Mouse (Mus musculus) limb, embryonic 12.5 days (tissue): ENCODE data around the gene Cdk14. TPM values are rescaled to one million over a fixed set of nuclear protein-coding genes. Genes with fewer than 3 reads are reported as not detected.
"Not testable (repeated sequence)": the region's sequence is repeated elsewhere in the genome, so short reads cannot be mapped to it uniquely, and the experiment has no call there.

Experiments
- ATAC-seq: fragments of 200-750 bp; cut with Nextera tagmentation; 2 replicates; pipeline ENCODE4 v1.8.0; 2017; ENCODE audit warnings: low read depth, moderate TSS enrichment; ENCODE audit not compliant: insufficient number of reproducible peaks, insufficient read depth, low FRiP score, low TSS enrichment
- H3K27ac ChIP-seq: fragments of 300-500 bp; sonication (generic); 2 replicates; pipeline ENCODE4 v1.5.1; 2016; ENCODE audit warnings: mild to moderate bottlenecking, moderate library complexity
- H3K27me3 ChIP-seq: fragments of 300-500 bp; sonication (generic); 2 replicates; pipeline ENCODE4 v1.6.1; 2016; ENCODE audit warnings: mild to moderate bottlenecking, moderate library complexity
- H3K36me3 ChIP-seq: fragments of 300-500 bp; sonication (generic); 2 replicates; pipeline ENCODE4 v1.6.1; 2016; ENCODE audit warnings: mild to moderate bottlenecking, moderate library complexity
- H3K4me1 ChIP-seq: fragments of 300-500 bp; sonication (generic); replicated peaks from 2 replicates; pipeline ENCODE4 v1.6.1; 2016
- H3K4me2 ChIP-seq: fragments of 300-500 bp; sonication (generic); 2 replicates; pipeline ENCODE4 v1.6.1; 2016; ENCODE audit warnings: mild to moderate bottlenecking, moderate library complexity
- H3K4me3 ChIP-seq: fragments of 300-500 bp; sonication (generic); replicated peaks from 2 replicates; pipeline ENCODE4 v1.5.1; 2016; ENCODE audit warnings: mild to moderate bottlenecking
- H3K9ac ChIP-seq: fragments of 300-500 bp; sonication (generic); replicated peaks from 2 replicates; pipeline ENCODE4 v1.6.1; 2016; ENCODE audit warnings: mild to moderate bottlenecking, moderate library complexity
- H3K9me3 ChIP-seq: fragments of 300-500 bp; sonication (generic); 2 replicates; pipeline ENCODE4 v1.6.1; 2016; ENCODE audit warnings: mild to moderate bottlenecking, moderate library complexity
- WGBS: fragments of 180-500 bp; shearing (Covaris S2); methylation state at CpG from one replicate; pipeline ENCODE4 v1.1.7; 2016; 5-methylcytosine and 5-hydroxymethylcytosine counted together
- polyA plus RNA-seq: library from polyadenylated mRNA; unstranded; fragments of >200 nt; fragmentation: Nextera tagmentation; extraction: Ambion mirVana; gene quantifications from 2 replicates; pipeline ENCODE4 v1.2.1, GENCODE M21; 2016

Cdk14 gene
- polyA plus RNA-seq, 1 experiment from 2014 or later, result 27.6 TPM

DNA sequence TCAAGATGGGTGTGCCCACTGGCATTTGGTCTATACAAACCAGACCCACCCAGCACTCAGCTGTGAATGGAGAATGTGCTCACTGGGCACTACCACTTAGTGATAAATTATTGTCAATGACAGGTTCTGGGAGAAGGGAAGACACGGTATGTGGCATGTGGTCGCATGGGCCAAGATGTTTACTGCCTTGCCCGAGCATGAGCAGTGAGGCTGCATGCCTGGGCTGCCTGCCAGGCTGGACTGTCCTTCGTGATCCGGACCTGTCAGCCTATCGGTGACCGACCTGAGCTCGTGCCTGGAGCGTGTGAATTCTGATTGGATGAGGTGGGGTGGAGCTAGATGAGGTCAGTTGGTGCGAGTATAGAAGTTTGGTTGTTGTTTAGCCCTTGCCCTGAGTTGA, 185.2 kb downstream of the Cdk14 start:
- not testable (repeated sequence) for H3K9ac ChIP-seq, H3K4me1 ChIP-seq, H3K4me3 ChIP-seq, H3K27me3 ChIP-seq, ATAC-seq, H3K4me2 ChIP-seq, H3K27ac ChIP-seq
- 90% methylated on average over 10 of the region's 10 CpGs for WGBS
- peaks cover 12% of the 10 kb centered on the region for H3K36me3 ChIP-seq
- peaks cover 14% of the 10 kb centered on the region for H3K9me3 ChIP-seq

DNA sequence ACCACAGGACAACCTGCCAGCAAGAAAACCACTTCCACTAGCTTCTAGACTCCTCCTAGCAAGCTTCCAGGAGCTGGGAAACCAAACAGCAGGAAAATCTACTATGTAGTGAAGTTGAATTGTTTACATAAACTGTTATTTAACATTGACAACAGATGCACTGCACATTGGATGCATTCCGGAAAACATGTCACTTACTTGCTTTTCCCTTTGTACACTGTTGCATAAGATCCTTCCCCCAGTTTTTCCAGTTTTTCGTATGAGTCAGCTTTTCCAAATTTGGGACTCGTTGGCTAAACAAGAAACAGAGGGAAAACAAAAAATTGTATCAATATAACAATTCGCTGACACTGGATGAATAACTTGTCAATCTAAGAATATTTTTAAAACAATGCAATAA, 193.1 kb downstream of the Cdk14 start:
- H3K36me3 ChIP-seq, result no peaks in the 10 kb centered on the region
- no peak overlapping the region for H3K9ac ChIP-seq
- ATAC-seq, result no peak
- H3K27ac ChIP-seq, result no peak overlapping the region
- 88% methylated on average over 4 of the region's 4 CpGs for WGBS
- no peaks in the 10 kb centered on the region for H3K9me3 ChIP-seq
- no peaks in the 10 kb centered on the region for H3K27me3 ChIP-seq
- no peaks in the 10 kb centered on the region for H3K4me1 ChIP-seq
- H3K4me2 ChIP-seq, result no peak overlapping the region
- H3K4me3 ChIP-seq, result no peak overlapping the region

DNA sequence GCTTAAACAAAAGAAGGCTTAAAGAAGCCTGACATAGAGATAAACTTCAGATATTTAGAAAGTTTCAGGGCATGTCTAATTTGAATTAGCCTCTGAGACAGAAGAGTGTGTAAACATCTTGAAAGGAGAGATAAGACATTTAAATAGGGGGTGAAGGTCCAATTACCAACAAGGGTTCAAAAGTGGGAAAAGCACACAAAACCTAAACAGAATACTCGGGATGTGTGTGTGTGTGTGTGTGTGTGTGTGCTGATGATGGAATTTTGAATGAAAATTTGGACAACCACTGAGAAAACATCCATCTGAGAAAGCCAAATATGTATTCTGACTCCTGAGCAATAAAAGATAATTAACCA, 208.4 kb downstream of the Cdk14 start:
- WGBS, result 47% methylated on average over 1 of the region's 1 CpGs
- no peak for ATAC-seq
- H3K9ac ChIP-seq, result no peak overlapping the region

DNA sequence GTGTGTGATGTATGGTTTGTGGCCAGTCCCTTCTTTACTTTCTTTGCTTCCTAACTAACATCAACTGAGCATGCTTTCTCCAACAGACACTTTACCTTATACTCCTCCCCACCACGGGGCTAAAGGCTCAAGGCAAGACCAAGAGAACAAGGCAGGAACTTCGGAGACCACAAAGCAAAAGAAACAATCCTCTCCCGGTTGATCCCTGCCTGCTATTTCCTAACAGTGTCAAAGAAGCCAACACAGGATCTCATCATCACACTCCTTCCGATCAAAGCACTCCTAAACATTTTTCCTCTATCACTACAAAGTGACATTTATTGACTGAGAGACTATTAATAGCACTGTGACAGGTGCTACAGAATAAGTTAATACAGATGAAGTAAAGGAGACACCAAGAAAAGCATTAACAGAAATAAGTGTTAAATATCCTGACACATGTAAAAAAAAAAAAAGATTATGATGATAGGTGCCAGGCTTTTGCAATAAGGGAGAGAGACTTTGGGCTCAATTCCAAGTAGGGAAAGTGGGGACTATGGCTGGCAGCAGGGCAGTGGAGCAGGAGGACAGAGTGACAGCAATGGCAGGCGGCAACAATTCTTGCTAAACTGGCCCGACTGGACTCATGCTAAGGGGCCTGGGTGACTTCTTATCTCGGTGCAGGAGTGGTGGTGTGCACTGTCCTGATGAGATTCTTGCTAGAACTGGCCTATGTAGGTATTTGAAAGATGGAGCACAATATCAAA, 208.9 kb downstream of the Cdk14 start:
- no peaks in the 10 kb centered on the region for H3K27me3 ChIP-seq
- H3K27ac ChIP-seq, result no peak overlapping the region
- ATAC-seq, result no peak
- no peak overlapping the region for H3K4me3 ChIP-seq
- H3K9me3 ChIP-seq, result no peaks in the 10 kb centered on the region
- 54% methylated on average over 7 of the region's 7 CpGs for WGBS
- no peaks in the 10 kb centered on the region for H3K4me1 ChIP-seq
- H3K36me3 ChIP-seq, result no peaks in the 10 kb centered on the region
- no peak overlapping the region for H3K4me2 ChIP-seq
- no peak overlapping the region for H3K9ac ChIP-seq

More for the DNA sequence above, 208.4 kb downstream of the Cdk14 start:
- Histone ChIP-seq H3K36me3 (no peaks in the 10 kb centered on the region), H3K4me1 (no peaks in the 10 kb centered on the region), H3K27me3 (no peaks in the 10 kb centered on the region), H3K4me2 (no peak overlapping the region), H3K4me3 (no peak overlapping the region), H3K27ac (no peak overlapping the region), H3K9me3 (no peaks in the 10 kb centered on the region)

DNA sequence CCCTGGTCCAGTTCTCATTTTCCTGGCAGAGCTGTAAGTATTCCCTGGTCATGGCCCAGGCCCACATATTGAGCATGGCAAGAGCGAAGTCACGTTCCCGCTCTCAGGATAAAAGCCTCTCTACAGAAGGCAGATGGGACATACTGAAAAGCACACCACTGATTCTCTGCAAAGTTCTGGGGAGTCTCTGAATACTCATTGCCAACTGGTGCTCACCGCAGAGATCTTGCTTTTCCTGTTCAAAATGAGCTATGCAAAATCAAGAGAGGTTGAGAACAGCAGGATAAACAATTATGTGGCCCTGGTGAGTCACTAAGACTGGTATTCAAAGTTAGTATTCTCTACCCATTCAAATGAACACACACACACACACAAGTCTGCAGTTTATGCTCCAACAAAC, 212.1 kb downstream of the Cdk14 start:
- no peak overlapping the region for H3K4me2 ChIP-seq
- H3K27ac ChIP-seq, result no peak overlapping the region
- no peaks in the 10 kb centered on the region for H3K9me3 ChIP-seq
- H3K4me1 ChIP-seq, result no peaks in the 10 kb centered on the region
- H3K36me3 ChIP-seq, result no peaks in the 10 kb centered on the region
- 83% methylated on average over 4 of the region's 4 CpGs for WGBS
- H3K4me3 ChIP-seq, result no peak overlapping the region
- H3K9ac ChIP-seq, result no peak overlapping the region
- H3K27me3 ChIP-seq, result no peaks in the 10 kb centered on the region
- ATAC-seq, result no peak

DNA sequence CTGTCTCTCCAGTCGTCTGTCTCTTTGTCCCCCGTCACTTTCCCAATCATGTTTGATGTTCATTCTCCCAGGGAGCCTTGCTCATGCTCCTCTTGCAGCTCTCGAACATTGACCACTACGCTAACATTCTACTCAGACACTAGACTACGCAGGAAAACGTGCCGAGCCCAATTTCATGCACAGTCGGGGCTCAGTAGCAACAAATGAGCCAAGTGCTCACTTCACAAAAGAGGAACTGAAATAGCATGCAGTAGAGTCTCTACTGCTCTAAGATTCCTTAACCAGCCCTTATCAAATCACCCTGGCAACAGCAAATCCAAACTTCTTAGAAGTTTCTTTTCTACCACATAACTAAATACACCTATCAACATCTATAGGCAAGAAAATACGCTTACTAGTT, 214.1 kb downstream of the Cdk14 start:
- Histone ChIP-seq H3K4me1 (no peaks in the 10 kb centered on the region), H3K4me3 (no peak overlapping the region), H3K27me3 (no peaks in the 10 kb centered on the region), H3K36me3 (no peaks in the 10 kb centered on the region), H3K27ac (no peak overlapping the region), H3K4me2 (no peak overlapping the region), H3K9me3 (no peaks in the 10 kb centered on the region), H3K9ac (no peak overlapping the region)
- no peak for ATAC-seq
- 87% methylated on average over 9 of the region's 9 CpGs for WGBS

DNA sequence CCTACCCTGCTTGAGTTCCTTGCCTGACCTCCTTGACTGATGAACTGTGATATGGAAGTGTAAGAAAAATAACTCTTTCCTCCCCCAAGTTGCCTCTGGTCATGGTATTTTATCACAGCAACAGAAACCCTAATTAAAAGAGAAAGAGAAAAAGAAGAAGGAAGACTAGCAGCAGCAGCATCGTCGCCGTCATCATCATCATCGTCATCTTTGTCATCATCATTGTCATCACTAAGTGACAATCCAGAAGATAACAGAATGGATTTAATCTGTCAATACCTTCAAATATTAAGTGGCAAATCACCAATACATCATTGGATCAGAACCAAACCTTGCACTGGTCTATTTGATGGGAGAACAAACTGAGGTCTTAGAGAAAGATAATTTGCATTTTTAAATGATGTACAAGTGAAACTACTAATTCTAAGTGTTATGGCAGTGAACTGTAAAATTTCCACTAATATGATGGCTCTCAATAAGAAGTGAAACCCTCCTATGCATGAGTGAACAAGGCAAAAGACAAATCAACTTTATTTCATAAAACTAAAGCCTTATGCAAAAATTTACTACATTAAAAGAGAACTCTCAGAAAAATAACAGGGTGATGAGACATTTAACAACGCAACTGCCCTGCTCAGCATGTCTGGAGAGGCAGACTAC, 225.4 kb downstream of the Cdk14 start:
- Histone ChIP-seq H3K27me3 (no peaks in the 10 kb centered on the region), H3K4me2 (no peak overlapping the region), H3K9ac (no peak overlapping the region), H3K36me3 (no peaks in the 10 kb centered on the region), H3K9me3 (no peaks in the 10 kb centered on the region), H3K27ac (no peak overlapping the region), H3K4me3 (no peak overlapping the region), H3K4me1 (no peaks in the 10 kb centered on the region)
- WGBS, result 94% methylated on average over 5 of the region's 5 CpGs
- ATAC-seq, result no peak

DNA sequence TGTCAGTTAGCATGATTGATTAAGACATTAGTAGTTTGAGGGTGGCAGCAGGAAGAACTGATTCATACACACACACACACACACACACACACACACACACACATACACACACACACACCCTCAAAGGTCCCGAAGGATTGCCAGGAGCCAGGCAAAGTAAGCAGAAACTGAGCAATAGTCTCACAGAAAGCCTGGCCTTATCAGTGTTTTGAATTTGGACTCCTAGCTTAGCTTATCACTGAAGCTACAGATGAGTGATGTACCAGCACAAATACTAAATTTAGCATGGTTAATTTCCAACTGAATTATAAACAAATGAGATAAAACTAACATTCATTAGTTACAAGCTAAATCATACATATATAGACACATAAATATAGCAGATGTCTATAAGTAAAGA, 230.5 kb downstream of the Cdk14 start:
- Histone ChIP-seq H3K9me3 (no peaks in the 10 kb centered on the region), H3K4me1 (no peaks in the 10 kb centered on the region), H3K4me2 (no peak overlapping the region), H3K36me3 (no peaks in the 10 kb centered on the region), H3K27me3 (no peaks in the 10 kb centered on the region), H3K9ac (no peak overlapping the region), H3K4me3 (no peak overlapping the region), H3K27ac (no peak overlapping the region)
- WGBS, result 100% methylated on average over 1 of the region's 1 CpGs
- no peak for ATAC-seq

DNA sequence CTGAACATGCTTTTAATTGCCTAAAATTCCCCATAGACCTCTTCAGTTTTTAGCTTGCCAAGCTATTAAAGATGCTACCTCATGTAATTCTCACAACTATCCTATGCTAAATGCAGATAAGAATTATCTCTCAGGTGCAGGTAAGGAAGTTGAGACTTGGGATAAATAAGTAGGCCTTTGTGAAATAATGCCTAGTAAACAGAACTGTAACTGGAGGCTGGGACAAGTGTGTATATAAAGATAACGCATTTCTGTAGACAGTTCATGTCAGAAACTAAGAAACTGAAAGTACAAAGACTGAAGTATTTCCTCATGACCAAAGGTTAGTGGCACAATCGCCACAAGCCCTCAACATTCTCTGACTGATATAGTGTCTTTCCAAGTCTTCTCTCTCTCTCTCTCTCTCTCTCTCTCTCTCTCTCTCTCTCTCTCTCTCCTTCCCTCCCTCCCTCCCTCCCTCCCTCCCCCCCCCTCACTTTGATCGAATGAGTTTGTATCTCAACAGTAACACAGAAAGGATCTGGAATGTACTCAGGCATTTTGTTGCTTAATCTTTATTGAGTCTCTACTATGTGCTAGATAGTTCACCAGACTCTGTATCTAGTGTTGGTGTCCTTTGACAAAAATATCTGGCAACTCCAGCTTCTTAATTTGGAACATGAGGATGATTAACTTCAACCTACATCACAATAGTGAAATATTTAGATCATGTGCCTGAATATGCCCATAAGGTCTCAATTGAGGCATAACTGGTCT, 233.9 kb downstream of the Cdk14 start:
- WGBS, result 92% methylated on average over 3 of the region's 3 CpGs

DNA sequence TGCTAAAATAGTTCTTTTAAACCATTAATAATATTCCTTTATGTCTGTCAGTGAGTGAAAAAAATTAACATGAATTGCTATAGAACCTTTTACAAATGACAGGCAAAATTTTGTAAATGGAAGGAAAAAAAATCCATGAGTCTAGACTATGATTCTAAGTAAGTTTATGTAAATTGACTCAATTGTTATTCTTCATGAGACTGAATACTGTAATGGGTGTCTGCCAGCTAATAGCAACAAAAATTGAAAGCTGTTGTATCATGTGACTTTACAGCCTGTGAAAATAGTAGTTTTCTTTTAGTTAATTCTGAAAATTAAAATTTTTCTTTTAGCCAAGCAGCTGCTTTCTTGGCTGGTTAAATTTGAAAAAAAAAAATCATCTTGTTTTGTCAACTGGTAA, 234.6 kb downstream of the Cdk14 start:
- no peaks in the 10 kb centered on the region for H3K9me3 ChIP-seq
- H3K4me3 ChIP-seq, result no peak overlapping the region
- no peak overlapping the region for H3K9ac ChIP-seq
- H3K36me3 ChIP-seq, result no peaks in the 10 kb centered on the region
- H3K27me3 ChIP-seq, result no peaks in the 10 kb centered on the region
- no peak for ATAC-seq
- no peak overlapping the region for H3K4me2 ChIP-seq
- H3K27ac ChIP-seq, result no peak overlapping the region
- H3K4me1 ChIP-seq, result no peaks in the 10 kb centered on the region

More for the DNA sequence above, 233.9 kb downstream of the Cdk14 start:
- Histone ChIP-seq H3K9me3 (no peaks in the 10 kb centered on the region), H3K36me3 (no peaks in the 10 kb centered on the region), H3K4me3 (no peak overlapping the region), H3K4me1 (no peaks in the 10 kb centered on the region), H3K27me3 (no peaks in the 10 kb centered on the region), H3K9ac (no peak overlapping the region), H3K4me2 (no peak overlapping the region), H3K27ac (no peak overlapping the region)
- ATAC-seq, result no peak

DNA sequence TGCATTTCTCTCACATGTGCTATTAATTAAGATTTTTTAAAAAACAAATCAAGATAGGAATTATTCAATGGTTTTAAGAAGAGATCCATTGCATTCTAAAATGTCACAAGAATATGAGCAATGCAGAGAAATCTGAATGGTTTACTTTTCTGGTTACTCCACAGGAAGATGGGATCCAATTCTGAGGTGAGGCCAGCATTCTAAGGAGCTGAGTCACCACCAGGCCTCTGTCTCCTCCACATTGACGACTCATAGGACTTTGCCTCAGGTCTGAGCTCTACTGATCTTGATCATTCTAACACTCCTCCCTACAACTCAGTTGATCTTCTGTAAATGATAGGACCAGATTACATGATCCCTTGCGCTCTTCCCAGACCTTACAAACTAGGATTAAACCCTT, 239.4 kb downstream of the Cdk14 start:
- Histone ChIP-seq H3K4me3 (no peak overlapping the region), H3K9me3 (no peaks in the 10 kb centered on the region), H3K27ac (0 out of 2 replicates have a peak overlapping the region, but pooled peaks have one; percentile 12), H3K4me1 (peaks cover 7% of the 10 kb centered on the region; the same call in 1 of the 2 replicates), H3K9ac (no peak overlapping the region), H3K36me3 (no peaks in the 10 kb centered on the region), H3K27me3 (no peaks in the 10 kb centered on the region), H3K4me2 (no peak overlapping the region)
- 76% methylated on average over 2 of the region's 2 CpGs for WGBS
- no peak for ATAC-seq
